Mouse (Mus musculus): ENCODE results near the gene Rsl1.

DNA sequence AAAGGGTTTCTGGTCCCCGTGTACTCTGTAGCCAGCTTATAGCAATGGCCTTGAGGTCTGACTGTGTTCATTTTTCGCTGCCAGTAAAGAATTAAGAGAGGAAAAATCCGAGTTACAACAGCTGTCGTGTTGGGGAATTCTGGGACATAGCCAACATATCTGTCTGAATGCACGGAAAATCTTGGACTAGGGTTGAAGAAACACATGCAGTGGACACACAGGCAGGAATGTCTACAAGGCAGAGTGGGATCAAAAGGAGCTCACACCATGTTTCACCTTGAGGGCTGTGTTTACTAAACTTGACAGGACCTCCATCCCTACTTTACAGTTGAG, 707 bp downstream of the Rsl1 start:
- TF ChIP-seq CTCF (IDR thresholded peaks at IDR 0.05; ENCODE audit: low read depth): no peak
- TF ChIP-seq EP300 (IDR thresholded peaks at IDR 0.05; ENCODE audit: low read depth): no peak
